Mouse (Mus musculus): ENCODE measurements around the gene Lyrm7. TPM values are rescaled to one million over a fixed set of nuclear protein-coding genes. Genes with fewer than 3 reads are reported as not detected.
A peak's percentile ranks its signal among the peaks of the same experiment; 100 is the strongest.

Gene Lyrm7
- total RNA-seq, 2 experiments from 2014 or later = 34.6 to 47.1 TPM

DNA sequence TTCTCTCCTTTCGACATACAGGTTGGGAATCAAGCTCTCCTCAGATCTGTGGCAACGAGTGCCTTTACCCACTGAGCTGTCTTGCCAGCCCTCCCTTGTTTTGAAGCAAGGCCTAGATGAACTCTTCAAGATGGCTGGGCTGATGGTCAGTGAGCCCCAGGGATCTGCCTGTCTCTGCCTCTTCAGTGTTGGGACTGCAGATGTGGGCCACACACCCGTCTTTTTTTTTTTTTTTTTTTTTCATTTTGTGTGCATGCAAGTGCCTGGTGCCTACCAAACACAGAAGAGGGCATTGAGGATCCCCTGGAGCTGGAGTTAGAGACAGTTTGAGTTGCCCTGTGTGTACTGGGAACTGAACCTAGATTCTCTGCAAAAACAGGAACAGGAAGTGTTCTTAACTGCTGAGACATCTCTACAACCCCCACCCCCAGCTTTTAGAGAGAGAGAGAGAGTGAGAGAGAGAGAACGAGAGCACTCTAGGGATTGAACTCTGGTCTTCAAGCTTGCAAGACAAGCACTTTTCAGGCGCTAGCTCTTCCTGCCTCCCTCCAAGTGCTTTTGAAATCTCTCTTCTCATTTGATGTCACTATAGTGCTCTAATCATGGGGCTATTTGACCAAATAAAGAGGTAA, 23.6 kb upstream of the Lyrm7 start:
- no peak for DNase-seq (ENCODE audit: low spot score)
- intact Hi-C loops (cut with DNase I) = no loop called here

DNA sequence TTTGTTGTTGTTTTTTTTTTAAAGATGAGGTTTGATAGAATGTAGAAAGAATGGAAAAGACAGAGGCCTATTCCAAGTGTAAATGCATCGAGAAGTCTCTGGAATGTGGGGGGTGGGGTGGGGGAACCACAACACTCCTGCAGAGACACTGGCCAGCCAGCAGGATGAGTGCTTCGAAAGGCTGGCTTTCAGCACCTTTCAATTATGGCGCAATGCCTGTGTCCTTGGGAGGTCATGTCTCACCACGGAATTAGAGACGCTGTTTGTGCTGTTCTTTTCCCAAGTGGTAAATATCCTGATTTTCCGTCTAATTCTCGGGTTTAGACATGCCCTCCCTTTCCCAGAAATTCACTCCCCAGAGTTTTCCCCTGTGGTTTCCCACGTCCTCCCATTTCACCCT, 22.0 kb upstream of the Lyrm7 start:
- intact Hi-C loops (cut with DNase I) = no loop called here
- DNase-seq (ENCODE audit: low spot score) = peak; percentile 39

DNA sequence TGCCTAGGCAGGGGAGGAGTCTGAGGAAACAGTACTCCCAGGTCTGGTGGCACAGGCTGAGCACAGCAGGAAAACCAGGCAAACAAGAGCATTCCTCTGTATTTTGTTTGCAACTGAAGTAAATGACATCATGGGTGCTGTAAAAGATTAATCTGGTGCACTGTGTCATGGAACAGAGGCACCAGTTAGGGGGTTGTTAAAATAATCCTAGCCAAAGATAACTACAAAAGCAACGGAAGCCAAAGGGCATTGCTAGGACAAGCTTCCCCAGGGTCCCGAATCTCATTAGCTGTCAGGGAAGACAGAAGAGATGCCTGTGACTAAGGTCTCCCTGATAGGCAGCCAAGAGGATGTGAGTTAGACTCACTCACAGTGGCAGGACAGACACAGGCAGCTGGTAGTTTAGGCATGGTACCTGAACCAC, 20.3 kb upstream of the Lyrm7 start:
- intact Hi-C loops (cut with DNase I) = no loop called here

DNA sequence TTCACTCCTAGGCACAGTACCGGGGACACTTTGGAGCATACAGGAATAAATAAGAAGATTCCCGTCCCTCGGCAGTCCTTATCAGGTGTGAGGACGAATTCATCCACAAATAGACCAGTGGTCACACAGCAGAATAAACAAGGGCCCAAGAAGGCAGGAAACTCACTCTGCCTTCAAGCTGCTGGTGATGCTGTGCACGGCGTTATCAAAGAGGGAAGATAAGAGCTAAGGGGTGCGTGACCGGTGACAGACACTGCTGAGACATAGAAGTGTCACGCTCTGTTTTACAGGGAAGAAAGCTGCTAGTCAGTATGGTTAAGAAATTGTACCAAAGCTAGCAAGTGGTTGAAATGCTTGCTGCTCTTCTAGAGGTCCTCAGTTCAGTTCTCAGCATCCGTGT, 19.2 kb upstream of the Lyrm7 start:
- DNase-seq (ENCODE audit: low spot score) = no peak
- intact Hi-C loops (cut with DNase I) = loop anchor here (1.0 to 5.0 kb wide), 3 partner anchors 47 to 157 kb away; no protein-coding TSS in a partner anchor

More for the DNA sequence above, 20.3 kb upstream of the Lyrm7 start:
- DNase-seq (ENCODE audit: low spot score) = no peak

DNA sequence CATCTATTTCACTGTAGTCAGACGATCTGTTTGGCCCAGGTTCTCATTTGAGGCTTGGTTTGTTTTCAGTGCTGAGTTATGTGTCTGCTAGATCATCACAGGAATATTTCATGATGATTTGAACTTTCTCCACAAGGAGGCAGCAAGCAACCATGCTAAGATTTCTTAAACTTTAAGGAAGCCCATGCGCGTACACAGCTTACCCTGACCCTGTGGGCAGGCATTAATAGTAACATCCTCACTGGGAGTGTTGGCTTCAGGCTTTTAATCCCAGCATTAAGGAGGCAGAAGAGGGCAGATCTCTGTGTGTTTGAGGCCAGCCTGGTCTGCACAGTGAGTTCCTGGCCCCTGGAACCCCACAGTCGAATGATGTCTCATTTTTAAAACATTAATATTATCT, 18.7 kb upstream of the Lyrm7 start:
- intact Hi-C loops (cut with DNase I) = loop anchor here (1.0 to 5.0 kb wide), 3 partner anchors 48 to 158 kb away; no protein-coding TSS in a partner anchor

DNA sequence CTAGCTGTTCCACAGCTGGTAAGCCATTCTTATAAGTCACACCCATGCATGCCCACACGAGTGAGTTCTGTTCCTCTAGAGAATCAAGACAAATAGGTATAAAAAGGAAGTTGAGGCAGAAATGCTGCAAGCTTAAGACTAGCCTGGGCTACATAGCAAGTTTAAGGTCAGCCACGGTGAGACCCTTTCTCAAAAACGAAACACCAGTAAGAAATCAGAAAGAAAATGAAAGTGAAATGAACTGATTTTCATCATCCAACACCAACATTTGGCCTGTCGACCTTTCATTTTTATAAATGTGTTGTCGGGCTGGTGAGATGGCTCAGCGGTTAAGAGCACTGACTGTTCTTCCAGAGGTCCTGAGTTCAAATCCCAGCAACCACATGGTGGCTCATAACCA, 18.2 kb upstream of the Lyrm7 start:
- intact Hi-C loops (cut with DNase I) = loop anchor here (1.0 to 5.0 kb wide), 3 partner anchors 48 to 158 kb away; no protein-coding TSS in a partner anchor
- no peak for DNase-seq (ENCODE audit: low spot score)

More for the DNA sequence above, 18.7 kb upstream of the Lyrm7 start:
- no peak for DNase-seq (ENCODE audit: low spot score)

DNA sequence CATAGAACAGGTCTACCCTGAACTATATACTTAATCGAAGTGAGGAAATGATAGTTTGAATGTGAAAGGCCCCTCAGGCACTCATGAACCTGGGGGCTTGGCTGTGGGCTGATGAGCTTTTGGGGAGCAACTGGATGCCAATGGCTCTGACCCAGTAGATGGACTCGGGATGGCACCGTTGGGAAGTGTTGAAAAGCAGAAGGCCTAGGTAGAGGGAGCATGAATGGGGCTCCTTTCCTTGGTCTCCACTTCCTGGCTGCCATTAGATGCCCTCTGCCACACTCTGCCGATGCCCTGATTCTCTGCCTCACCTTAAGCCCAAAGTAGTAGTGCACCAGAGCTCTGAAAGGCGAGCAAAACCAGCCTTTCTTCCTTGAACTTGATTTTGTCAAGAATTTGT, 15.3 kb upstream of the Lyrm7 start:
- intact Hi-C loops (cut with DNase I) = loop anchor here (5.0 kb wide), 1 partner anchor 161 kb away; no protein-coding TSS in a partner anchor
- DNase-seq (ENCODE audit: low spot score) = no peak

DNA sequence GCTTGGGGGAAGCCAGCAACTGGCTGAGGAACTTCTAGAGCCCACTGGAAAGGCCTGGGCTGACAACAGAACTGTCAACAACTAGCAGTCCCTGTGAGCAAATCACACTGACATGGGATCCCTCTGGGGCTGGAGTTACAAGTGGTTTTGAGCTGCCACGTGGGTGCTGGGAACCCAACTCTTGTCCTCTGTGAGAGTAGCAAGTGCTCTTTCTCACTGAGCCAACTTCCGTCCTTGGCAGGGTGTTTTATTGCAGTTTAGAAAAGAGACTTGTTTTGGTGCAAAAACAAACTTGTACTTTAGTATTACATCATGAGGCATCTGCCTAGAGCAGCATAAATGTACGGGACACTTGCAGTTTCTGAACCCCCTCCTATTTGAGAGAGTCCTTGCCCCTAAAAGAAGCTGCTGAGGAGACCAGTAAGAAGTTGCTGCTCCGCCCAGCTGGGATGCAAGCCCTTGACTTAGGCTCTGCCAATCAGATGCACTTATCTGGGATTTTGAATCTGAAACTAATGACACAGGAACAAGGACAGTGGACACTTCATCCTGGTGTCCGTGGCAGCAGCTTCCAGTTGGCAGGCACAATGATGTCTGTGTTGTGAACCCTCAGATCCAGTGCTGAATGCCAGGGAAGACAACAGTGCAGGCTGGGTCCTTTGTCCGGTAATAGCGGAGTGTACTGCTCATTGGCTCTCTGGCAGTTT, 11.3 kb upstream of the Lyrm7 start:
- intact Hi-C loops (cut with DNase I) = no loop called here
- DNase-seq (ENCODE audit: low spot score) = no peak

DNA sequence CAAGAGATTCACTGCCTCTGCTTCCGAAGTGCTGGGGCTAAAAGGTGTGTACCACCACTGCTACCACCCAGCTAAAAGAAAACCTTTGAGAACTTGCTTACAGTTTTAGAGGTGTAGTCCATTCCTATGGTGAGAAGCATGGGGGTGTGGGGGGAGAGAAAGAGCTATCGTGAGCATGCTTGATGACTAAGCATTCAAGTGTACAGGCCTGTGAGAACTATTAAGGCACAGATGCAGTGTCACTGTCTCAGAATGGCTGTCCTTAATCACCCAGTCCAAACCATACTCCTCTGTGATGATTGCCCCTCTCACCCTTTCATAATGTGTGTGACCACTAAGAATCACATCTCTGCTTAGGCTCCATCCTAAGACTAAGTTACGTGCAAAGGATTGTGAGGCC, 8.6 kb upstream of the Lyrm7 start:
- DNase-seq (ENCODE audit: low spot score) = no peak
- intact Hi-C loops (cut with DNase I) = no loop called here

DNA sequence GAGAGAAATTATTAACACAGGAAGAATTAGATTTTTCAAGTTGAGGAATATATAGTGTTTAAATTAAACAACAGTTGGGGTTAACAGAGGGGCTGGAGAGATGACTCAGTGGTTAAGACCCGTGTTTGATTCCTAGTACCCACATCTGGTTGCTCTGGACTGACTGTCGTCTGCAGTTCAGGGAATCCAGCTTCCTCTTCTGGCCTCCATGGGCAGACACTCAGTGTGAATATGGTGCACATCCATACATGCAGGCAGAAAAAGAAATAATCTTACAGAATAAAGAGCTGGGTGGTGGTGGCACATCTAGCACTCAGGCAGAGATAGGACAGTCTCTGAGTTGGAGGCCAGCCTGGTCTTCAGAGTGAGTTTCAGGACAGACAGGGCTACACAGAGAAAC, 7.7 kb upstream of the Lyrm7 start:
- DNase-seq (ENCODE audit: low spot score) = no peak
- intact Hi-C loops (cut with DNase I) = no loop called here

DNA sequence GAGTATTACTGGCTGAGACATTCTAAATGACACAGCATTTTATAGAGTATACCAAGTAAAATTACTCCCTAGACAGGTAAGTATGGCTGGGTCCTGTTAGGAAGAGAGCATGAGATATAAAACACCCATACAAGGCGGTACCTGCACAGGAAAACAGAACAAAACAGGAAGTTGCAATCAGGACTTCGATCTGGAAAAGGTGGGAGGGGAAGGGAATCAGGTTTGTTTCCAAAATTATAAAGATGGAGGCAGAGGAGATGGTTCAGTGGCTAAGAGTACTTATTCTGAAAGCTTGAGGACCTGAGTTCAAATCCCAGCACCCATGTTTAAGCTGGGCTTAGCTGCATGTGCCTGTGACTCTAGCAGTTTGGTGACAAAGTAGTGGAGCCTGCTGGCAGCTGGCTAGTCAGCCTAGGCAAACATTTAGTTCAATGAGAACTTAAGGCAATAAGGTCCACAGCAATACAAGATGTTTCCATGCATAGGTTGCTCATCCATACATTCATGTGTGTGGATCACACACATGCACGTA, 7.3 kb upstream of the Lyrm7 start:
- intact Hi-C loops (cut with DNase I) = no loop called here
- DNase-seq (ENCODE audit: low spot score) = no peak

DNA sequence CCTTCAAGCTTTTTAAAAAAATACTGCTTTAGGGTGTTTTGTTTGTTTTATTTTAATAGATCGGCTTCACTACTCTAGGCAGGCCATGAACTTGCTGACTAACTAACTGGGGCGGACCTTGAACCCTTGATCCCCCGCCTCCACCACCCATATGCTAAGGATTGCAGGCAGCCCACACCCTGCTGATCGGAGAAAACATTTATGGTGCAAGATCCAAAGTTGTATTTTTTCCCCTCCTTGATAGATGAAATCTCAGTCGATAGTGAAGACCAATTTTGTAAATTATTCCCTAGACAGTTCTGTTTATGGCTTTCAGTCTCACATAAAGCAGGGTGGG, 6.3 kb upstream of the Lyrm7 start:
- intact Hi-C loops (cut with DNase I) = no loop called here
- DNase-seq (ENCODE audit: low spot score) = no peak

DNA sequence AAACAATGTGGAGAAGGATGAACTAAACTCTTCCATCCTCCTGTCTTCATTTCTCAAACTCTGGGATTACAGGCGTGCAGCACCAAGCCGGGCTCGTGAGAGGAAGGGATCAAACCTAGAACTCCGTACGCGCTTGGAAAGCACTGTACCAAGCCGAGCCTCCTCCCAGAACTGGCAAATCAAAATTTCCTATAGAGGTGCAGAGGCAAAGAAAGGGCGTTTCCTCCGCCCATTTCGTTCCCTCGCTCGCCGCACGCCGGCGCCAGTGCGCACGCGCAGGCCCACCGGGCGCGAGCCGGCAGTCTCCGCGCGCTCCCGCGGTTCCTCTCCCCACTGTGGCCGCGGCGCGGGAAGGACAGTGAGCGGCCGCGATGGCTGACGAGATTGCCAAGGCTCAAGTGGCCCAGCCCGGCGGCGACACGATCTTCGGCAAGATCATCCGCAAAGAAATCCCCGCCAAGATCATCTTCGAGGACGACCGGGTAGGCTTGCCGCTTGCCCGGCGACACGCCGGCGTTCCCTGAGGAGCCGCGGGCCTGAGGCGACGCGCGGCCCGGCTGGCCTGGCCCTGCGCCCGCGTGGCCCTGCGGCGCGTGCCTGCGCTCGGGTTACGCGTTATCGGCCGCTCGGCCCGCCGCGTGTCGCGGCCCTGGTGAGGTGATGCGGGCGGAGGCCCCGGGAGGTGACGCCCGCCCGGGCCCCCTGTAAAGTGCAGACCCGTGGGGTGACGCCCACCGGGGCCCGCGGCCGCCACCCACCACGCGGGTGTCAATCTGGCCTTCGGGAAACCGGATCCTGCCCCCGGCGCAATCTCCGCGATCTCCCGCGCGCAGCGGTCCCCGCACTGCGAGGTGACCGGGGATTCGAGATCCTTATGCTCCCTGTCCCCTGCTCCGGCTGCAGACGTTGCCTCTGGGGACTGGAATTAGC, 5.7 kb upstream of the Lyrm7 start, which contains the start of gene Hint1:
TSS of gene Hint1 (plus strand) at position 265 of the 930 bp plus-strand sequence.
- intact Hi-C loops (cut with DNase I) = no loop called here

DNA sequence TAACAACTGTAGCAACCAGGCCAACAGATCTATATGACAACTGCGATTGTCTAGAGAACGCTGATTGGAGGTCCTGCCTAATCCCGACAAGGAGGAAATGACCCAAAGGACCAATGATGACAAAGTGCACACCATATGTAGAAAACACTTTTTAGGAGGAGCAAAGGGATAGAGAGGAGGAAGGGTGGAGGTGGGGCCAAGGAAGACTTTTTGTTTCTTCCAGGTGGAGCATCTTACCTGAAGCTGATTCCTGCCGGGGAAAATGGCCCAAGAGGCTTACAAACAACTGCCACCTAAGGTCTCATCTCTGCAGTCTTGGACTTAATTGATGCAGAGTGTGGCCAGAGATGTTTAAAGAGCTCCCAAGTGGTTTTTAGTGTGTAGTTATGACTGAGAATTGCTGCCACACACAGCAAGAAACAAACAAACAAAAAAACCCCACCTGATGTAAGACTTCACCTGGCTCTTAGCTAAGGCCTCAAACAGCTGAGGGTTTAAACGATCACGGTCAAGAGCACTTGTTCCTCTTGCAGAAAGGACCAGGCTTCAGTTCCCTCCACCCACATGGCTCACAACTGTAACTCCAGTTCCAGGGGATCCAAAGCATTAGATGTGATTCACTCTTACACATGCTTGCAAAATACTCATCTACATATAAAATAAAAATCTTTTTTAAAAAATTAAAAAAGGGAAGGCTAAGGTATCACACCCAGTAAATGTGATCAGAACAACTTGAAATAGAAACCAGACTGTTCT, 4.8 kb upstream of the Lyrm7 start:
- intact Hi-C loops (cut with DNase I) = no loop called here
- no peak for DNase-seq (ENCODE audit: low spot score)

More for the DNA sequence above, 5.7 kb upstream of the Lyrm7 start, which contains the start of gene Hint1:
- peak; percentile 89 for DNase-seq (ENCODE audit: low spot score)

DNA sequence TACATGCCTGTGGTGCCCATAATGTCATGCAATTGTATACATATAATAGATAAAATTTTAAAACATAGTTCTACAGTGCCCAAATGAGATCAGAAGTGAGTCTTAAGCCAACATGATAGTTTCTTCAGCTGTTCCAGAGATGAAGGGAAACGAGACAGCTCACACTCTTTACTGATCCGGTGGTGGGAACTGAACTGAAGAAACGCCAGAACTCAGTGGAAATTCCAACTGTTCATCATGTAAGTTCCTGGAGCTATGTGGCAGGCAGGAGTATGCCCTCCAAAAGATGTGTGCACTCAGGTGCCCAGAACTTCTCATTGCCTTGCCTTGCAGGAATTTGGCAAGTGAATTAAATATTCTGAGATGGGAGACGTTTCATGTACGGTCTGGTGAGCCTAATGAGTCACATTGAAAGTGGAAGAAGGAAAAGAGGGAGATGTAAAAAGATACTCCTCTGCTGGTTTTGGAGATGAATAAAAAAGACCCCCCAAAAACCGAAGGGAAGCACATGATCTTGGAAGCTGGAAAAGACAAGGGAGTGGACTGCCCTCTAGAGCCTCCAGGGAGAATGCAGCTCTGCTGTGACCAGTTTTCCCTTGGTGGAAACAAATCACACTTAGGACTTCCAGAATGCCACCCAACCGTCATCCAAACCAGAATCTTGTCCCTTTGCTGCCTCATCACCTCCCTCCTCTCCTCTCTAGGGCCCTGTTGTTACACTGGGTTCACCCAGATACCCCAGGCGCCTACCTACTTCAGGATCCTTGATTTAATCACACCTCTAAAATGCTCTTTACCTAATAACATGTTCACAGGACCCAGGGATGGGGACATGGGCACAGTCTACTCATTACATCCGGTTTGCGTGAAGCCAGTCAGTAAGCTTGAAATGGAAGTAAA, 2.2 kb upstream of the Lyrm7 start:
- intact Hi-C loops (cut with DNase I) = loop anchor here (1.0 to 2.0 kb wide), 2 partner anchors 76 to 160 kb away; partner anchors contain the start of gene Cdc42se2
- DNase-seq (ENCODE audit: low spot score) = no peak

DNA sequence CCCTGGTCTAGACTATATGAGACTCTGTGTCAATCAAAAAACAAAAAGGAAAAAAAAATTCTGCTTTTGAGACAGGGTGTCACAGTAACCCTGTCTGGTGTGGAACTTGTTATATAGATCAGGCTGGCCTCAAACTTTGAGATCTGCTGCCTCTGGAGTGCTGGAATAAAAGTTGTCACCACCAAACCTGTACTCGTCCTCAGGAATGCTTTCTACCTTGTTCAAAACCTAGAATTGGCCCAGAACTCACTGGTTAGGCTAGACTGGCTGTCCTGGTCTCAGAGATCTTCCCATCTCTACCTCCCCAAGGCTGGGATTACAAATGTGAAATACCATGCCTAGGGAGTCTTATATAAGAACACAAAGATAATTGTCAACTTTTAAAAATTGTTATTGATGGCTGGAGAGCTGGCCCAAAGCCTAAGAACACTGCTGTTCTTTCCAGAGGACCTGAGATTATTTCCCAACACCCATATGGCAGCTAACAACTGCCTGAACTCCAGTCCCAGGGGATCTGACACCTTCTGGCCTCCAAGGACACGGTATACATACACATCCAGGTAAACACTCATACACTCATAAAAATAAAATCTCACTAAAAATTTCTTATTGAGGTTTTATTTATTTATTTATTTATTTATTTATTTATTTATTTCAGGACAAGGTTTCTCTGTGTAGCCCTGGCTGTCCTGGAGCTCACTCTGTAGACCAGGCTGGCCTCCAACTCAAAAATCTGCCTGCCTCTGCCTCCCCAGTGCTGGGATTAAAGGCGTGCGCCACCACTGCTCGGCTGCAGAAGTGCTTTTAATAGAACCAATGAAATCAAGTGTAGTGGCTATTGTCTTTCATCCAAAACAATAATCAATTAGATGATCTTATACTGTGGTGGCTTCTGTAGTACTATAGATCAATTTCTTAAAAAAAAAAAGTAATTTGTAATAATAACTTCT, 1.0 kb upstream of the Lyrm7 start:
- intact Hi-C loops (cut with DNase I) = loop anchor here (2.0 kb wide), 1 partner anchor 75 kb away; the partner anchor contains the start of gene Cdc42se2
- DNase-seq (ENCODE audit: low spot score) = no peak
